29 mouse cellular contexts compared by ENCODE assay signal in the genomic region with DNA sequence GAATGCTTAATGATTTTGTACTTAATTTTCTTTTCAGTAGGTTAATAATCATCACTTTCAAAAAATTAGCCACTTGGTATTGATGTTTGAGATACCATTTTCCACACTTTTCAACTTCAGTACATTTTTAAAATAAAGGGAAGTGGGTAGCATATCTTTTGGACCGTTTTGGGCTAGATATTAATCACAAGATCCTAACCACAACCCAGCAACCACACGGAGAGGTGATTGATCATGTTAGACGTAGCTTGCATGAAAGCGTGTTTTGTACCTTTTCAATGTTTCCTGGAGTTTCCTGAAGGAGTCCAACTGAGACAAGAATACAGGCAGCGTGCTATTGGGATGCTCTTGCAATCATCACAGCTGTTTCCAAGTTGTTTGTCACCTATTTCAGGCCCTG.
DNase-seq lines count a peak whose midpoint lies in the region; ATAC-seq and TF ChIP-seq lines count a peak whose summit lies in the region.
"Had no signal": no experiment of that assay in that cellular context is flagged by ENCODE, and none has a peak within 500 bp of the region (broad histone marks: within the 10 kb centered on the region; RNA-seq: fewer than 3 reads in every experiment).

No protein-coding gene starts in this region.

- no peak overlapping the region for H3K4me2 ChIP-seq in midbrain, embryonic 11.5 days
- H3K4me2 ChIP-seq in midbrain, postnatal 0 days (ENCODE audit: low read depth, low read length, poor library complexity, severe bottlenecking) = no peak overlapping the region
- H3K4me2 ChIP-seq: embryonic facial prominence, embryonic 13.5 days; forebrain, embryonic 12.5 days; forebrain, embryonic 15.5 days; heart, embryonic 13.5 days; hindbrain, embryonic 14.5 days had no signal

- no peaks in the 10 kb centered on the region for H3K27me3 ChIP-seq in midbrain, embryonic 11.5 days (ENCODE audit: control insufficient read depth, insufficient read depth, low read length)
- no peaks in the 10 kb centered on the region for H3K27me3 ChIP-seq in midbrain, postnatal 0 days (ENCODE audit: insufficient read depth, low read length)
- H3K27me3 ChIP-seq: embryonic facial prominence, embryonic 13.5 days; forebrain, embryonic 12.5 days; forebrain, embryonic 15.5 days; heart, embryonic 13.5 days had no signal

- no peak for TF ChIP-seq CTCF in midbrain, postnatal 0 days (IDR thresholded peaks at IDR 0.05)

- no peaks in the 10 kb centered on the region for H3K4me1 ChIP-seq in midbrain, embryonic 11.5 days (ENCODE audit: control insufficient read depth, insufficient read depth, low read length)
- no peaks in the 10 kb centered on the region for H3K4me1 ChIP-seq in midbrain, postnatal 0 days (ENCODE audit: insufficient read depth, low read length)
- H3K4me1 ChIP-seq: embryonic facial prominence, embryonic 10.5 days; embryonic facial prominence, embryonic 13.5 days; forebrain, embryonic 12.5 days; forebrain, embryonic 15.5 days; heart, embryonic 10.5 days; heart, embryonic 13.5 days had no signal

- peak; percentile 57 for DNase-seq in midbrain, embryonic 11.5 days (ENCODE audit: low spot score, missing footprints)
- no peak for DNase-seq in midbrain, postnatal 0 days (ENCODE audit: low spot score)
- DNase-seq in T-cell, adult 2 months (ENCODE audit: low spot score) = no peak
- DNase-seq in right cerebral cortex, postnatal 25 days = no peak
- DNase-seq in thymus, postnatal 25 days = no peak
- DNase-seq: adrenal gland, adult 2 months; adrenal gland, postnatal 14 days; cerebellum, adult 11 months; cerebellum, adult 2 months; cerebellum, adult 9-11 months; cerebellum, postnatal 25 days; embryo, embryonic 11 days; gastrocnemius, postnatal 25 days; heart, adult 2 months; heart, postnatal 14 days; heart, postnatal 4 days had no signal

- no peak for ATAC-seq in midbrain, embryonic 11.5 days (ENCODE audit: low FRiP score)
- ATAC-seq in midbrain, postnatal 0 days (ENCODE audit: low FRiP score) = no peak
- peak; percentile 32 for ATAC-seq in activated CD4-positive, CD25-positive, alpha-beta regulatory T cell, adult 4 months
- ATAC-seq in hematopoietic stem cell, adult 5-6 weeks (replicated peaks in 1 of 2; ENCODE audit: insufficient read depth in 1 of 2, low FRiP score in 2 of 2, low TSS enrichment in 1 of 2, low read depth in 1 of 2, poor library complexity in 2 of 2, severe bottlenecking in 2 of 2) = peak; percentile 72 to 86
- ATAC-seq: forebrain, embryonic 15.5 days; hindbrain, postnatal 0 days; inflammation-experienced regulatory T-cells, adult 6 months; intestine, embryonic 16.5 days had no signal

- H3K9me3 ChIP-seq in midbrain, embryonic 11.5 days (ENCODE audit: control insufficient read depth, low read length) = peaks cover 4% of the 10 kb centered on the region; the same call in 1 of the 2 replicates
- no peaks in the 10 kb centered on the region; the same call in 1 of the 2 replicates for H3K9me3 ChIP-seq in midbrain, postnatal 0 days (ENCODE audit: low read length)
- H3K9me3 ChIP-seq: embryonic facial prominence, embryonic 10.5 days; embryonic facial prominence, embryonic 13.5 days; forebrain, embryonic 12.5 days; forebrain, embryonic 15.5 days; heart, embryonic 10.5 days had no signal

- H3K4me3 ChIP-seq in midbrain, embryonic 11.5 days (ENCODE audit: low read depth, low read length) = no peak overlapping the region
- no peak overlapping the region for H3K4me3 ChIP-seq in midbrain, postnatal 0 days (ENCODE audit: low read depth, low read length)
- H3K4me3 ChIP-seq: embryonic facial prominence, embryonic 10.5 days; embryonic facial prominence, embryonic 13.5 days; erythroblast, embryonic 14.5 days; forebrain, embryonic 12.5 days; forebrain, embryonic 15.5 days; heart, adult 2 months; heart, embryonic 10.5 days; heart, embryonic 13.5 days had no signal

- H3K27ac ChIP-seq in midbrain, embryonic 11.5 days (ENCODE audit: low read depth, low read length) = no peak overlapping the region
- no peak overlapping the region for H3K27ac ChIP-seq in midbrain, postnatal 0 days (ENCODE audit: low read depth, low read length)
- H3K27ac ChIP-seq: embryonic facial prominence, embryonic 10.5 days; embryonic facial prominence, embryonic 13.5 days; forebrain, embryonic 12.5 days; forebrain, embryonic 15.5 days; heart, adult 2 months; heart, embryonic 10.5 days; heart, embryonic 13.5 days; hindbrain, embryonic 14.5 days; hindbrain, postnatal 0 days had no signal

- 89% methylated on average over 5 of the region's 5 CpGs for WGBS in midbrain, embryonic 11.5 days
- WGBS in midbrain, postnatal 0 days = 81% methylated on average over 5 of the region's 5 CpGs

- H3K36me3 ChIP-seq in midbrain, embryonic 11.5 days (ENCODE audit: control insufficient read depth, insufficient read depth, low read length) = no peaks in the 10 kb centered on the region
- H3K36me3 ChIP-seq in midbrain, postnatal 0 days (ENCODE audit: insufficient read depth, low read length) = no peaks in the 10 kb centered on the region
- H3K36me3 ChIP-seq: embryonic facial prominence, embryonic 10.5 days; embryonic facial prominence, embryonic 13.5 days; forebrain, embryonic 12.5 days; forebrain, embryonic 15.5 days; heart, embryonic 10.5 days; heart, embryonic 13.5 days had no signal

- no peak overlapping the region for H3K9ac ChIP-seq in midbrain, embryonic 11.5 days (ENCODE audit: low read length)
- H3K9ac ChIP-seq in midbrain, postnatal 0 days (replicated peaks; ENCODE audit: low read length, poor library complexity, severe bottlenecking) = no peak overlapping the region
- H3K9ac ChIP-seq: embryonic facial prominence, embryonic 13.5 days; forebrain, embryonic 12.5 days; forebrain, embryonic 15.5 days; heart, embryonic 13.5 days; hindbrain, embryonic 14.5 days had no signal

Comparison
In these comparisons a context has a peak if more than half of its experiments do, and no peak if none do; other contexts are left out.
1. ATAC-seq: peak in activated CD4-positive, CD25-positive, alpha-beta regulatory T cell, adult 4 months (single experiment) and hematopoietic stem cell, adult 5-6 weeks (2 of 2); none in midbrain, embryonic 11.5 days (single experiment) and midbrain, postnatal 0 days (single experiment).